24 mouse cellular contexts compared by ENCODE assay signal in genomic region chr4:5344311-5344710, GRCm38 (mm10).
DNase-seq lines count a peak whose midpoint lies in the region; ATAC-seq and TF ChIP-seq lines count a peak whose summit lies in the region.
"Had no signal": no experiment of that assay in that cellular context is flagged by ENCODE, and none has a peak within 500 bp of the region (broad histone marks: within the 10 kb centered on the region; RNA-seq: fewer than 3 reads in every experiment).

No protein-coding gene starts in this region.

- peak; percentile 15 to 30 for DNase-seq in heart, adult 2 months
- peak; percentile 42 for DNase-seq in heart, adult 8-10 months (ENCODE audit: low spot score)
- DNase-seq in heart, postnatal 10 days: peak; percentile 32 to 62
- no peak for DNase-seq in midbrain, embryonic 10.5 days (ENCODE audit: low spot score)
- DNase-seq in layer of hippocampus, postnatal 25 days (ENCODE audit: extremely low spot score in 1 of 2, low spot score in 1 of 2): no peak
- DNase-seq: adrenal gland, postnatal 10 days; cerebellum, adult 18-20 months; cerebellum, postnatal 25 days; kidney, adult 9 months; kidney, postnatal 14 days; liver; lung, postnatal 36 days had no signal

- H3K27me3 ChIP-seq in heart, adult 2 months (ENCODE audit: control insufficient read depth, insufficient read depth, low read length): no peaks in the 10 kb centered on the region
- H3K27me3 ChIP-seq in heart, embryonic 11.5 days (ENCODE audit: control insufficient read depth, insufficient read depth, low read length): no peaks in the 10 kb centered on the region
- no peaks in the 10 kb centered on the region for H3K27me3 ChIP-seq in limb, embryonic 15.5 days
- H3K27me3 ChIP-seq in midbrain, embryonic 10.5 days (ENCODE audit: low read depth, poor library complexity, severe bottlenecking): no peaks in the 10 kb centered on the region
- H3K27me3 ChIP-seq: embryonic facial prominence, embryonic 13.5 days; liver, embryonic 15.5 days; lung, embryonic 15.5 days; megakaryocyte, embryonic 14.5 days had no signal

- H3K36me3 ChIP-seq in heart, adult 2 months (ENCODE audit: control insufficient read depth, insufficient read depth, low read length): no peaks in the 10 kb centered on the region
- no peaks in the 10 kb centered on the region for H3K36me3 ChIP-seq in heart, embryonic 11.5 days (ENCODE audit: control insufficient read depth, insufficient read depth, low read length)
- H3K36me3 ChIP-seq in limb, embryonic 15.5 days: no peaks in the 10 kb centered on the region
- H3K36me3 ChIP-seq in midbrain, embryonic 10.5 days: no peaks in the 10 kb centered on the region
- H3K36me3 ChIP-seq: embryonic facial prominence, embryonic 13.5 days; hindbrain, embryonic 10.5 days; liver, embryonic 15.5 days; lung, embryonic 15.5 days had no signal

- no peak overlapping the region for H3K4me2 ChIP-seq in heart, embryonic 11.5 days
- no peak overlapping the region for H3K4me2 ChIP-seq in limb, embryonic 15.5 days
- H3K4me2 ChIP-seq: embryonic facial prominence, embryonic 13.5 days; liver, embryonic 15.5 days; lung, embryonic 15.5 days had no signal

- H3K27ac ChIP-seq in heart, adult 2 months: peak overlapping the region; percentile 15; the same call in 1 of the 2 replicates
- no peak overlapping the region for H3K27ac ChIP-seq in heart, embryonic 11.5 days (ENCODE audit: low read depth, low read length)
- H3K27ac ChIP-seq in limb, embryonic 15.5 days: no peak overlapping the region
- no peak overlapping the region for H3K27ac ChIP-seq in midbrain, embryonic 10.5 days (replicated peaks)
- H3K27ac ChIP-seq: embryonic facial prominence, embryonic 13.5 days; hindbrain, embryonic 10.5 days; layer of hippocampus, adult 2 months; liver, embryonic 15.5 days; lung, embryonic 15.5 days had no signal

- H3K9ac ChIP-seq in heart, adult 2 months (ENCODE audit: low read depth, low read length): no peak overlapping the region
- no peak overlapping the region for H3K9ac ChIP-seq in heart, embryonic 11.5 days (ENCODE audit: low read depth, low read length)
- H3K9ac ChIP-seq in limb, embryonic 15.5 days: no peak overlapping the region
- H3K9ac ChIP-seq: embryonic facial prominence, embryonic 13.5 days; liver, embryonic 15.5 days; lung, embryonic 15.5 days had no signal

- ATAC-seq in heart, embryonic 11.5 days (replicated peaks; ENCODE audit: insufficient number of reproducible peaks, low FRiP score, low TSS enrichment): no peak
- ATAC-seq in limb, embryonic 15.5 days (ENCODE audit: insufficient number of reproducible peaks, low FRiP score, low TSS enrichment, low read depth): peak; percentile 67; the same call in 1 of the 2 replicates
- ATAC-seq in inflammation-experienced regulatory T-cells, adult 6 months: no peak
- ATAC-seq: forebrain, embryonic 14.5 days; hindbrain, embryonic 16.5 days; intestine, embryonic 16.5 days had no signal

- intact Hi-C loops in heart, adult 2 months (cut with DNase I): no loop called here
- intact Hi-C loops in heart, postnatal 10 days (cut with DNase I): no loop called here

- TF ChIP-seq EP300 in heart, adult 2 months (IDR thresholded peaks at IDR 0.05; ENCODE audit: insufficient read depth, low read depth, low read length): no peak

- no peaks in the 10 kb centered on the region for H3K79me2 ChIP-seq in heart, adult 2 months (replicated peaks; ENCODE audit: control insufficient read depth, insufficient read depth, low read length)

- H3K4me1 ChIP-seq in heart, adult 2 months (ENCODE audit: control insufficient read depth, insufficient read depth, low read length): no peaks in the 10 kb centered on the region
- no peaks in the 10 kb centered on the region for H3K4me1 ChIP-seq in heart, embryonic 11.5 days (ENCODE audit: control insufficient read depth, insufficient read depth, low read length)
- H3K4me1 ChIP-seq in limb, embryonic 15.5 days: no peaks in the 10 kb centered on the region
- no peaks in the 10 kb centered on the region for H3K4me1 ChIP-seq in midbrain, embryonic 10.5 days
- H3K4me1 ChIP-seq: embryonic facial prominence, embryonic 13.5 days; hindbrain, embryonic 10.5 days; liver, embryonic 15.5 days; lung, embryonic 15.5 days; megakaryocyte, embryonic 14.5 days had no signal

- 38% methylated on average over 2 of the region's 2 CpGs for WGBS in heart, adult 2 months
- 74% methylated on average over 2 of the region's 2 CpGs for WGBS in heart, embryonic 11.5 days (ENCODE audit: insufficient replicate concordance)
- WGBS in limb, embryonic 15.5 days: 67% methylated on average over 2 of the region's 2 CpGs
- 91% methylated on average over 2 of the region's 2 CpGs for WGBS in midbrain, embryonic 10.5 days

- TF ChIP-seq CTCF in heart, adult 2 months (IDR thresholded peaks at IDR 0.05): no peak

- H3K9me3 ChIP-seq in heart, embryonic 11.5 days (replicated peaks; ENCODE audit: control insufficient read depth, low read length): peaks cover 2% of the 10 kb centered on the region; the same call in 1 of the 2 replicates
- no peaks in the 10 kb centered on the region for H3K9me3 ChIP-seq in limb, embryonic 15.5 days
- H3K9me3 ChIP-seq in midbrain, embryonic 10.5 days (replicated peaks): no peaks in the 10 kb centered on the region
- H3K9me3 ChIP-seq: embryonic facial prominence, embryonic 13.5 days; liver, embryonic 15.5 days; lung, embryonic 15.5 days; megakaryocyte, embryonic 14.5 days had no signal

- H3K4me3 ChIP-seq in heart, adult 2 months: no peak overlapping the region
- H3K4me3 ChIP-seq in heart, embryonic 11.5 days (ENCODE audit: low read depth, low read length): no peak overlapping the region
- H3K4me3 ChIP-seq in limb, embryonic 15.5 days: no peak overlapping the region
- no peak overlapping the region for H3K4me3 ChIP-seq in midbrain, embryonic 10.5 days
- H3K4me3 ChIP-seq: embryonic facial prominence, embryonic 13.5 days; hindbrain, embryonic 10.5 days; layer of hippocampus, adult 2 months; liver, embryonic 15.5 days; lung, embryonic 15.5 days; megakaryocyte, embryonic 14.5 days had no signal

- no peak for TF ChIP-seq POLR2A in heart, adult 2 months (IDR thresholded peaks at IDR 0.05; ENCODE audit: insufficient read depth, low read depth, low read length)

Comparison
In these comparisons a context has a peak if more than half of its experiments do, and no peak if none do; other contexts are left out.
1. DNase-seq: peak in heart, adult 2 months (2 of 2), heart, adult 8-10 months (single experiment) and heart, postnatal 10 days (2 of 2); none in midbrain, embryonic 10.5 days (single experiment) and layer of hippocampus, postnatal 25 days (0 of 2).